Mouse (Mus musculus) limb, embryonic 12.5 days (tissue): ENCODE results near the gene Hsdl1. TPM values are rescaled to one million over a fixed set of nuclear protein-coding genes. Genes with fewer than 3 reads are reported as not detected.

Source experiments
- ATAC-seq: fragments of 200-750 bp; cut with Nextera tagmentation; 2 replicates; pipeline ENCODE4 v1.8.0; 2017; ENCODE audit warnings: low read depth, moderate TSS enrichment; ENCODE audit not compliant: insufficient number of reproducible peaks, insufficient read depth, low FRiP score, low TSS enrichment
- H3K27ac ChIP-seq: fragments of 300-500 bp; sonication (generic); 2 replicates; pipeline ENCODE4 v1.5.1; 2016; ENCODE audit warnings: mild to moderate bottlenecking, moderate library complexity
- H3K27me3 ChIP-seq: fragments of 300-500 bp; sonication (generic); 2 replicates; pipeline ENCODE4 v1.6.1; 2016; ENCODE audit warnings: mild to moderate bottlenecking, moderate library complexity
- H3K36me3 ChIP-seq: fragments of 300-500 bp; sonication (generic); 2 replicates; pipeline ENCODE4 v1.6.1; 2016; ENCODE audit warnings: mild to moderate bottlenecking, moderate library complexity
- H3K4me1 ChIP-seq: fragments of 300-500 bp; sonication (generic); replicated peaks from 2 replicates; pipeline ENCODE4 v1.6.1; 2016
- H3K4me2 ChIP-seq: fragments of 300-500 bp; sonication (generic); 2 replicates; pipeline ENCODE4 v1.6.1; 2016; ENCODE audit warnings: mild to moderate bottlenecking, moderate library complexity
- H3K4me3 ChIP-seq: fragments of 300-500 bp; sonication (generic); replicated peaks from 2 replicates; pipeline ENCODE4 v1.5.1; 2016; ENCODE audit warnings: mild to moderate bottlenecking
- H3K9ac ChIP-seq: fragments of 300-500 bp; sonication (generic); replicated peaks from 2 replicates; pipeline ENCODE4 v1.6.1; 2016; ENCODE audit warnings: mild to moderate bottlenecking, moderate library complexity
- H3K9me3 ChIP-seq: fragments of 300-500 bp; sonication (generic); 2 replicates; pipeline ENCODE4 v1.6.1; 2016; ENCODE audit warnings: mild to moderate bottlenecking, moderate library complexity
- WGBS: fragments of 180-500 bp; shearing (Covaris S2); methylation state at CpG from one replicate; pipeline ENCODE4 v1.1.7; 2016; 5-methylcytosine and 5-hydroxymethylcytosine counted together
- polyA plus RNA-seq: library from polyadenylated mRNA; unstranded; fragments of >200 nt; fragmentation: Nextera tagmentation; extraction: Ambion mirVana; gene quantifications from 2 replicates; pipeline ENCODE4 v1.2.1, GENCODE M21; 2016

Gene Hsdl1
- 33.6 and 35.3 TPM in 2 replicates for polyA plus RNA-seq

- Histone ChIP-seq H3K4me2 (peak within 1 kb of the TSS; percentile 97), H3K4me1 (peaks cover 11% of the 10 kb centered on the region), H3K27ac (no peak within 1 kb of the TSS), H3K4me3 (peak within 1 kb of the TSS; percentile 76), H3K27me3 (peaks cover 63% of the 10 kb centered on the region), H3K9ac (peak within 1 kb of the TSS; percentile 72), H3K9me3 (no peaks in the 10 kb centered on the region), H3K36me3 (no peaks in the 10 kb centered on the region)
- WGBS, result under 1% methylated on average over 92 of the region's 97 CpGs
- ATAC-seq, result peak; percentile 81
These were observed at the start of gene Hsdl1, which contains the start of gene Dnaaf1 for GRCm38 (mm10) chr8:119574437-119575365. Gene Hsdl1, minus strand, starts transcription at chr8:119575183. Gene Dnaaf1, plus strand, starts transcription at chr8:119575235.

GRCm38 (mm10) chr8:119623744-119624143 is 48.8 kb upstream of the Hsdl1 start:
- Histone ChIP-seq H3K9ac (no peak overlapping the region), H3K4me1 (peaks cover 8% of the 10 kb centered on the region), H3K27ac (no peak overlapping the region), H3K4me3 (no peak overlapping the region), H3K27me3 (no peaks in the 10 kb centered on the region), H3K9me3 (no peaks in the 10 kb centered on the region), H3K4me2 (no peak overlapping the region), H3K36me3 (no peaks in the 10 kb centered on the region)
- no peak for ATAC-seq
- 76% methylated on average over 1 of the region's 1 CpGs for WGBS

- Histone ChIP-seq H3K9ac (no peak overlapping the region), H3K27ac (no peak overlapping the region), H3K4me3 (no peak overlapping the region), H3K4me1 (peaks cover 6% of the 10 kb centered on the region), H3K9me3 (no peaks in the 10 kb centered on the region), H3K36me3 (no peaks in the 10 kb centered on the region), H3K4me2 (no peak overlapping the region), H3K27me3 (no peaks in the 10 kb centered on the region)
- 89% methylated on average over 8 of the region's 8 CpGs for WGBS
- ATAC-seq, result no peak
These were observed 48.1 kb upstream of the Hsdl1 start for GRCm38 (mm10) chr8:119623061-119623460.

- H3K4me1 ChIP-seq, result peaks cover 1% of the 10 kb centered on the region
- 34% methylated on average over 4 of the region's 4 CpGs for WGBS
- no peaks in the 10 kb centered on the region for H3K27me3 ChIP-seq
- no peak overlapping the region for H3K27ac ChIP-seq
- ATAC-seq, result no peak
- H3K9ac ChIP-seq, result no peak overlapping the region
- H3K36me3 ChIP-seq, result no peaks in the 10 kb centered on the region
- H3K4me3 ChIP-seq, result no peak overlapping the region
- H3K9me3 ChIP-seq, result no peaks in the 10 kb centered on the region
- H3K4me2 ChIP-seq, result no peak overlapping the region
These were observed 47.6 kb upstream of the Hsdl1 start for GRCm38 (mm10) chr8:119622555-119622954.

GRCm38 (mm10) chr8:119620848-119621465 is 46.0 kb upstream of the Hsdl1 start:
- H3K36me3 ChIP-seq, result no peaks in the 10 kb centered on the region
- H3K4me1 ChIP-seq, result no peaks in the 10 kb centered on the region
- no peak overlapping the region for H3K4me2 ChIP-seq
- ATAC-seq, result no peak
- no peaks in the 10 kb centered on the region for H3K27me3 ChIP-seq
- WGBS, result 85% methylated on average over 14 of the region's 14 CpGs
- H3K9ac ChIP-seq, result no peak overlapping the region
- H3K27ac ChIP-seq, result no peak overlapping the region
- no peak overlapping the region for H3K4me3 ChIP-seq
- H3K9me3 ChIP-seq, result no peaks in the 10 kb centered on the region

GRCm38 (mm10) chr8:119620116-119620840 is 45.3 kb upstream of the Hsdl1 start:
- H3K4me1 ChIP-seq, result no peaks in the 10 kb centered on the region
- H3K27me3 ChIP-seq, result no peaks in the 10 kb centered on the region
- ATAC-seq, result no peak
- no peak overlapping the region for H3K27ac ChIP-seq
- WGBS, result 76% methylated on average over 6 of the region's 6 CpGs
- no peak overlapping the region for H3K4me2 ChIP-seq
- no peaks in the 10 kb centered on the region for H3K9me3 ChIP-seq
- no peaks in the 10 kb centered on the region for H3K36me3 ChIP-seq
- H3K9ac ChIP-seq, result no peak overlapping the region
- no peak overlapping the region for H3K4me3 ChIP-seq

GRCm38 (mm10) chr8:119618887-119619286 is 43.9 kb upstream of the Hsdl1 start:
- Histone ChIP-seq H3K9me3 (no peaks in the 10 kb centered on the region), H3K36me3 (no peaks in the 10 kb centered on the region), H3K27me3 (0 out of 2 replicates have a peak, but pooled peaks cover 6% of the 10 kb centered on the region), H3K4me1 (no peaks in the 10 kb centered on the region), H3K9ac (no peak overlapping the region), H3K4me3 (no peak overlapping the region), H3K4me2 (no peak overlapping the region), H3K27ac (no peak overlapping the region)
- 74% methylated on average over 5 of the region's 5 CpGs for WGBS
- ATAC-seq, result no peak

- Histone ChIP-seq H3K9ac (no peak overlapping the region), H3K36me3 (no peaks in the 10 kb centered on the region), H3K4me3 (no peak overlapping the region), H3K27ac (no peak overlapping the region), H3K27me3 (0 out of 2 replicates have a peak, but pooled peaks cover 7% of the 10 kb centered on the region), H3K4me1 (no peaks in the 10 kb centered on the region), H3K4me2 (no peak overlapping the region), H3K9me3 (no peaks in the 10 kb centered on the region)
- 86% methylated on average over 5 of the region's 5 CpGs for WGBS
- ATAC-seq, result no peak
These were observed 42.6 kb upstream of the Hsdl1 start for GRCm38 (mm10) chr8:119617586-119617985.

- Histone ChIP-seq H3K9me3 (no peaks in the 10 kb centered on the region), H3K4me1 (no peaks in the 10 kb centered on the region), H3K36me3 (no peaks in the 10 kb centered on the region), H3K27me3 (0 out of 2 replicates have a peak, but pooled peaks cover 7% of the 10 kb centered on the region), H3K27ac (no peak overlapping the region), H3K9ac (no peak overlapping the region), H3K4me3 (no peak overlapping the region), H3K4me2 (no peak overlapping the region)
- no peak for ATAC-seq
- 90% methylated on average over 4 of the region's 4 CpGs for WGBS
These were observed 41.8 kb upstream of the Hsdl1 start for GRCm38 (mm10) chr8:119616811-119617210.

GRCm38 (mm10) chr8:119616358-119616757 is 41.4 kb upstream of the Hsdl1 start:
- H3K27ac ChIP-seq, result no peak overlapping the region
- 0 out of 2 replicates have a peak, but pooled peaks cover 7% of the 10 kb centered on the region for H3K27me3 ChIP-seq
- H3K9ac ChIP-seq, result no peak overlapping the region
- H3K4me2 ChIP-seq, result no peak overlapping the region
- no peaks in the 10 kb centered on the region for H3K36me3 ChIP-seq
- H3K4me1 ChIP-seq, result no peaks in the 10 kb centered on the region
- no peak for ATAC-seq
- H3K4me3 ChIP-seq, result no peak overlapping the region
- WGBS, result 69% methylated on average over 7 of the region's 7 CpGs
- H3K9me3 ChIP-seq, result no peaks in the 10 kb centered on the region

- no peaks in the 10 kb centered on the region for H3K4me1 ChIP-seq
- no peak overlapping the region for H3K4me3 ChIP-seq
- no peaks in the 10 kb centered on the region for H3K36me3 ChIP-seq
- H3K9me3 ChIP-seq, result no peaks in the 10 kb centered on the region
- H3K27me3 ChIP-seq, result 0 out of 2 replicates have a peak, but pooled peaks cover 7% of the 10 kb centered on the region
- no peak overlapping the region for H3K4me2 ChIP-seq
- no peak for ATAC-seq
- H3K27ac ChIP-seq, result no peak overlapping the region
- H3K9ac ChIP-seq, result no peak overlapping the region
- WGBS, result 67% methylated on average over 14 of the region's 14 CpGs
These were observed 40.1 kb upstream of the Hsdl1 start for GRCm38 (mm10) chr8:119615096-119615495.
